Mouse (Mus musculus) forebrain, embryonic 10.5 days (tissue): ENCODE data around the gene Vps13d. TPM values are rescaled to one million over a fixed set of nuclear protein-coding genes. Genes with fewer than 3 reads are reported as not detected.
A peak's percentile ranks its signal among the peaks of the same experiment; 100 is the strongest.

ENCODE experiments used
- DNase-seq: peaks from one replicate; pipeline ENCODE4 v3.0.0-alpha.2; 2017; ENCODE audit warnings: low spot score; ENCODE audit errors: extremely low spot score
- H3K27ac ChIP-seq: fragments of 300-500 bp; sonication (generic); 2 replicates; pipeline ENCODE4 v1.5.1; 2016; ENCODE audit warnings: mild to moderate bottlenecking
- H3K27me3 ChIP-seq: fragments of 300-500 bp; sonication (generic); 2 replicates; pipeline ENCODE4 v1.6.1; 2016; ENCODE audit warnings: mild to moderate bottlenecking; ENCODE audit not compliant: poor library complexity, severe bottlenecking
- H3K36me3 ChIP-seq: fragments of 300-500 bp; sonication (generic); replicated peaks from 2 replicates; pipeline ENCODE4 v1.6.1; 2016; ENCODE audit warnings: mild to moderate bottlenecking, moderate library complexity
- H3K4me1 ChIP-seq: fragments of 300-500 bp; sonication (generic); 2 replicates; pipeline ENCODE4 v1.6.1; 2016
- H3K4me3 ChIP-seq: fragments of 300-500 bp; sonication (generic); 2 replicates; pipeline ENCODE4 v1.5.1; 2016; ENCODE audit warnings: mild to moderate bottlenecking, moderate library complexity
- H3K9me3 ChIP-seq: fragments of 300-500 bp; sonication (generic); 2 replicates; pipeline ENCODE4 v1.6.1; 2016; ENCODE audit warnings: mild to moderate bottlenecking, moderate library complexity
- WGBS: fragments of 180-500 bp; shearing (Covaris S2); methylation state at CpG from one replicate; pipeline ENCODE4 v1.1.7; 2016; 5-methylcytosine and 5-hydroxymethylcytosine counted together
- polyA plus RNA-seq: library from polyadenylated mRNA; unstranded; fragments of >200 nt; fragmentation: Nextera tagmentation; extraction: Ambion mirVana; gene quantifications from 2 replicates; pipeline ENCODE4 v1.2.1, GENCODE M21; 2016

Vps13d gene
- polyA plus RNA-seq, 1 experiment from 2014 or later = 5.8 TPM

GRCm38 (mm10) chr4:144997887-144998658, 196.7 kb downstream of the Vps13d start:
- Histone ChIP-seq H3K36me3 (no peaks in the 10 kb centered on the region), H3K4me3 (no peak overlapping the region), H3K9me3 (no peaks in the 10 kb centered on the region), H3K27ac (no peak overlapping the region), H3K4me1 (peaks cover 43% of the 10 kb centered on the region), H3K27me3 (no peaks in the 10 kb centered on the region)
- DNase-seq = no peak
- 75% methylated on average over 3 of the region's 3 CpGs for WGBS

GRCm38 (mm10) chr4:144996996-144997820, 197.6 kb downstream of the Vps13d start:
- Histone ChIP-seq H3K27me3 (no peaks in the 10 kb centered on the region), H3K27ac (no peak overlapping the region; the same call in 1 of the 2 replicates), H3K4me3 (no peak overlapping the region), H3K4me1 (peaks cover 52% of the 10 kb centered on the region), H3K9me3 (no peaks in the 10 kb centered on the region), H3K36me3 (no peaks in the 10 kb centered on the region)
- DNase-seq = no peak
- 75% methylated on average over 6 of the region's 6 CpGs for WGBS

GRCm38 (mm10) chr4:144995826-144996225, 199.0 kb downstream of the Vps13d start:
- Histone ChIP-seq H3K9me3 (no peaks in the 10 kb centered on the region), H3K36me3 (no peaks in the 10 kb centered on the region), H3K4me3 (no peak overlapping the region), H3K27ac (no peak overlapping the region), H3K4me1 (peaks cover 54% of the 10 kb centered on the region), H3K27me3 (no peaks in the 10 kb centered on the region)
- WGBS = 73% methylated on average over 1 of the region's 1 CpGs
- no peak for DNase-seq

GRCm38 (mm10) chr4:144993047-144993917, 201.5 kb downstream of the Vps13d start:
- H3K36me3 ChIP-seq = no peaks in the 10 kb centered on the region
- no peak overlapping the region for H3K27ac ChIP-seq
- no peaks in the 10 kb centered on the region for H3K9me3 ChIP-seq
- 61% methylated on average over 9 of the region's 9 CpGs for WGBS
- H3K4me3 ChIP-seq = no peak overlapping the region
- DNase-seq = no peak
- peaks cover 51% of the 10 kb centered on the region for H3K4me1 ChIP-seq
- no peaks in the 10 kb centered on the region for H3K27me3 ChIP-seq

GRCm38 (mm10) chr4:144992413-144992812, 202.4 kb downstream of the Vps13d start:
- Histone ChIP-seq H3K4me3 (no peak overlapping the region), H3K4me1 (peaks cover 48% of the 10 kb centered on the region), H3K27me3 (no peaks in the 10 kb centered on the region), H3K27ac (peak overlapping the region; percentile 9; the same call in 1 of the 2 replicates), H3K36me3 (no peaks in the 10 kb centered on the region), H3K9me3 (no peaks in the 10 kb centered on the region)
- 21% methylated on average over 3 of the region's 3 CpGs for WGBS
- DNase-seq = no peak

- Histone ChIP-seq H3K36me3 (no peaks in the 10 kb centered on the region), H3K27me3 (no peaks in the 10 kb centered on the region), H3K4me3 (no peak overlapping the region), H3K27ac (peak overlapping the region; percentile 62; the same call in 1 of the 2 replicates), H3K9me3 (no peaks in the 10 kb centered on the region), H3K4me1 (peaks cover 47% of the 10 kb centered on the region)
- 62% methylated on average over 5 of the region's 5 CpGs for WGBS
- DNase-seq = no peak
Measured at GRCm38 (mm10) chr4:144988443-144989206, 206.2 kb downstream of the Vps13d start.

GRCm38 (mm10) chr4:144986016-144986805, 208.6 kb downstream of the Vps13d start:
- Histone ChIP-seq H3K9me3 (no peaks in the 10 kb centered on the region), H3K36me3 (no peaks in the 10 kb centered on the region; the same call in 1 of the 2 replicates), H3K27ac (no peak overlapping the region), H3K4me1 (peaks cover 36% of the 10 kb centered on the region), H3K4me3 (no peak overlapping the region), H3K27me3 (no peaks in the 10 kb centered on the region)
- 92% methylated on average over 7 of the region's 7 CpGs for WGBS
- DNase-seq = no peak

GRCm38 (mm10) chr4:144983821-144984371, 210.9 kb downstream of the Vps13d start:
- no peak for DNase-seq
- Histone ChIP-seq H3K4me1 (peaks cover 35% of the 10 kb centered on the region; the same call in 1 of the 2 replicates), H3K4me3 (no peak overlapping the region), H3K27ac (no peak overlapping the region), H3K9me3 (no peaks in the 10 kb centered on the region), H3K27me3 (no peaks in the 10 kb centered on the region), H3K36me3 (no peaks in the 10 kb centered on the region; the same call in 1 of the 2 replicates)
- WGBS = 79% methylated on average over 8 of the region's 8 CpGs

GRCm38 (mm10) chr4:144983228-144983744, 211.5 kb downstream of the Vps13d start:
- H3K27ac ChIP-seq = no peak overlapping the region
- no peaks in the 10 kb centered on the region for H3K27me3 ChIP-seq
- H3K4me1 ChIP-seq = peaks cover 29% of the 10 kb centered on the region; the same call in 1 of the 2 replicates
- H3K36me3 ChIP-seq = no peaks in the 10 kb centered on the region; the same call in 1 of the 2 replicates
- WGBS = 80% methylated on average over 8 of the region's 8 CpGs
- H3K4me3 ChIP-seq = no peak overlapping the region
- no peaks in the 10 kb centered on the region for H3K9me3 ChIP-seq
- no peak for DNase-seq

GRCm38 (mm10) chr4:144980811-144981551, 213.8 kb downstream of the Vps13d start:
- H3K36me3 ChIP-seq = no peaks in the 10 kb centered on the region; the same call in 1 of the 2 replicates
- no peaks in the 10 kb centered on the region for H3K27me3 ChIP-seq
- peaks cover 25% of the 10 kb centered on the region for H3K4me1 ChIP-seq
- no peaks in the 10 kb centered on the region for H3K9me3 ChIP-seq
- DNase-seq = no peak
- H3K4me3 ChIP-seq = no peak overlapping the region
- 63% methylated on average over 8 of the region's 8 CpGs for WGBS
- no peak overlapping the region for H3K27ac ChIP-seq
